Mouse (Mus musculus): ENCODE measurements around the gene Olfr895.

The Olfr895 gene

DNA sequence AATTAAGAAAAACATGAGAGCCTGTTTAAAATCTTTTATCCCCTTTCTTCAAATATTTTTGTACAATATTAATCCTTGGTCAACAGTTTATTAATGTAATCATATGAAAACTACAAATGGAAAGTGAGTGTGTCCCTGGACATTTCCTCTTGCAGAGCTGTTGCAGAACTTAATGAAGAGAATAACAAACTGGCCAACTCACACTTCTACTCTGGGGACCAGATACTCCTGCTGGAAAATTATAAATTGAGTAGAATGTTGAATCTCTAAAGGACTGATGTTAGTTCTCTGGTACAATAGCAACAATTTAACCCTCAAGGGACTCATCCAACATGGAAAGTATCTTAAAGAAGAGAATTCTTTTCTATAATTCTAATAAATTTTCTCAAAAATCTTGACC, at the start of gene Olfr895:
Olfr895 (plus strand) TSS at position 301 of the 400 bp plus-strand sequence.
- no peak for DNase-seq (ENCODE audit: extremely low read depth, insufficient read length, low spot score)

DNA sequence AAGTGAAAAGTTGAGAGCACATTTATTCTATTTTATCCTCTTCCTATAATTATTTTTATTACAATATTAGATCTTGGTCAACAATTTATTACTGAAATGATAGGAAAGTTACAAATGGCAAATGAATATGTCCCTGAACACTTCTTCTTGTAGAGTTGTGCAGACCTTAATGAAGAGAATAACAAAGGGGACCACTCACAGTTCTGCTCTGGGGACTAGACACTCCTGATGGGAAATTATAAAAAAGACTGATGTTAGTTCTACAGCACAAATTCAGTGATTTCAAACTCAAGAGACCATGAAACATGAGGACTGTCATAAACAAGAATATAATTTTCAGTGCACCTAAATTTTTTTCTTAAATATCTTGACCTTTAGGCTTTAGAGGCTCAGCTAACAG, 15.2 kb upstream of the Olfr895 start, which contains the start of gene Olfr143:
Olfr143 (plus strand) TSS at position 301 of the 400 bp plus-strand sequence.
- no peak for DNase-seq (ENCODE audit: extremely low read depth, insufficient read length, low spot score)

DNA sequence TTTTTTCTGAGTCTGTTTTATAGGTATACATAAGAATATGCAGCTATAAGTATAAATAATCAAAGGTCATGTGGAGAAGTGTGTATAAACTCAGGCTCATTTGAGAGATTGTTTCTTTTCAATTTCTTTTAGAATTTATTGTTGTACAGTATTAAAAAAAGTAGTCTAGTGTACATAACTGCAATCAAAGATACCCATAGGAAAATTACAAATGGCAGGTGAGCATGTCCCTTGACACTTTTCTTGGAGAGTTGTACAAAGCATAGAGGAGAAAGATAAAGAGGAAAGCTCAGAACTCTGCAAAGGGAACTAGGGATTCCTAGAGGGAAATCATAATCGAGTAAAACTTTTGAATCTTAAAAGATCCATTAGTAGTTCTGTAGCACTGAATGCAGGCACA, 23.2 kb downstream of the Olfr895 start, which contains the start of gene Olfr896-ps1:
Olfr896-ps1 (plus strand) TSS at position 301 of the 400 bp plus-strand sequence.
- DNase-seq (ENCODE audit: extremely low read depth, insufficient read length, low spot score) = no peak

Measured in 3134 (cell line).